Mouse (Mus musculus) neural tube, embryonic 14.5 days (tissue): ENCODE data around the gene Zfp750. TPM values are rescaled to one million over a fixed set of nuclear protein-coding genes. Genes with fewer than 3 reads are reported as not detected.

Source experiments
- polyA plus RNA-seq: library from polyadenylated mRNA; unstranded; fragments of >200 nt; fragmentation: Nextera tagmentation; extraction: Ambion mirVana; gene quantifications from 2 replicates; pipeline ENCODE4 v1.2.1, GENCODE M21; 2014

The Zfp750 gene
- polyA plus RNA-seq, 1 experiment from 2014 or later, result 0.32 TPM

Other genes starting within 250 kb of the Zfp750 start
- 93.7 and 100 TPM in 2 replicates for gene Wdr45b, start 164.9 kb downstream of the Zfp750 start, polyA plus RNA-seq
- gene Rab40b, start 131.1 kb downstream of the Zfp750 start, polyA plus RNA-seq, result 13.4 and 16.7 TPM in 2 replicates
- gene Fn3krp, start 97.9 kb downstream of the Zfp750 start, polyA plus RNA-seq, result 8.6 and 9.2 TPM in 2 replicates
- gene Fn3k, start 84.4 kb downstream of the Zfp750 start, polyA plus RNA-seq, result 6.4 and 8.1 TPM in 2 replicates
- gene Tbcd, start 67.4 kb downstream of the Zfp750 start, polyA plus RNA-seq, result 39.2 and 58.4 TPM in 2 replicates
- 6.0 and 6.1 TPM in 2 replicates for gene B3gntl1, start 153.8 kb upstream of the Zfp750 start, polyA plus RNA-seq
- gene Metrnl, start 182.2 kb upstream of the Zfp750 start, polyA plus RNA-seq, result 21.1 and 21.5 TPM in 2 replicates